Mouse (Mus musculus) spleen, postnatal 0 days (tissue): ENCODE measurements around the gene Cntnap5a. TPM values are rescaled to one million over a fixed set of nuclear protein-coding genes. Genes with fewer than 3 reads are reported as not detected.

Source experiments
- polyA plus RNA-seq: library from polyadenylated mRNA; unstranded; fragments of >200 nt; fragmentation: Nextera tagmentation; extraction: Ambion mirVana; gene quantifications from 2 replicates; pipeline ENCODE4 v1.2.1, GENCODE M21; 2015

The Cntnap5a gene
- polyA plus RNA-seq: not detected in 2 replicates

DNA sequence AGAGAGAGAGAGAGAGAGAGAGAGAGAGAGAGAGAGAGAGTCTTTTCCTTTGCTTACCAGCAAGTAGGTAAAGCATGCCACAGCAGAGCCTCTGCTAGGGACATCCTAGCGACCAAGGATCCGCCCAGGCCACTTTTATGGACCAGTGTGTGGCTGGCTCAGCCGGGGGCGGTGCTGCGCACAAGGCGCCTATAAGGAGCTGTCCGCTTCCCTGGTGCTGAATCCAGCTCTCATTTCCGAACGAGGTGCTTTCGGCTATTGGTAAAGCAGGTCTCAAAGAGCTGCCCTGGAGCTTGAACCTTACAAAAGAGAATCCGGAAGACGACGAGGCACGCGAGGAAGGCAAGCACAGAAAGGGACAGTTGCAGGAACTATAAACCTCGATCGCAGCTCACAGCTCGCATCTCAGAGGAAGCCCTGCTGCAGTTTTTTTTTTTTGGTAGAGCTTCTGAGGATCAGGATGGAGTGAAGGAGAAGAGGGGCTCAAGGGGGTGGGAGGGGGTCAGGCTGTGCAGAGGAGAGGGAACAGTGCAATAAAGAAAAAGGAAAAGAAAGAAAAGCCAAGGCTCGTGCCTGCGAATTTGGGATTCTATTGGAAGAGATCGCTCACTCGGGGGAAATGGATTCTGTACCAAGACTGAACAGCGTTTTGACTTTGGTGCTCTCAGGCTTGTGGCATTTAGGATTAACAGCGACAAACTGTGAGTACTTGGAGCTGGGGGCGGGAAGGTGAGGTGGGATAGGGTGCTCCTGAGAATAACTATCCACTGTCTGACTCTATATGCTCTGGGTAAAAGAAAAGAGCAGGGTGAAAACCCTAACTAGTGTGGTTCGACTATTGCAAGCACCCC lies at the start of gene Cntnap5a:
Gene Cntnap5a, plus strand, starts transcription at position 239 of the 851 bp plus-strand sequence.

